Mouse (Mus musculus): ENCODE measurements around the gene Nlrp3. TPM values are rescaled to one million over a fixed set of nuclear protein-coding genes. Genes with fewer than 3 reads are reported as not detected.

Gene Nlrp3
- polyA plus RNA-seq, 1 experiment from 2014 or later = 0.21 TPM

DNA sequence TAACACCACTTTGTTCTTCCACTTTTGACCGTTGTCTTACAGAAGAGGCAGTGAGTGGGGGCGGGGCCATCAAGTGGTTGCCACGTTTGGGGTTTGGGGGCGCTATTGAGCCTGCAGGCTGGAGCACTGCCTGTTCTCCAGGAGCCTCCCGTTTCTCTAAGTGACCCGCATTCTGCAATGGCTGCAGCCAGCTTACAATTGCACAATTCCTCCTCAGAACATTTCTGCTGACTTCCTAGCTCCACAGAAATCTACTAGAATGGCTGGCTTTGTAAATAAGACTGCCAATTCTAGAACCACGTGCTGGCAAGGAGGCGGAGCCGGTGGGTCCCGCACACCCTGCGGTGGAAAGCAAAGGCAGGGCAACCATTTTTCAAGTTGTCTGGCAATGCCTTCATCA is 3.0 kb upstream of the Nlrp3 start:
- Histone ChIP-seq H3K9ac (ENCODE audit: low read length) (no peak overlapping the region), H3K36me3 (ENCODE audit: control insufficient read depth, insufficient read depth, low read length) (no peaks in the 10 kb centered on the region), H3K9me3 (ENCODE audit: control insufficient read depth, low read length) (no peaks in the 10 kb centered on the region), H3K4me2 (replicated peaks; ENCODE audit: low read depth) (peak overlapping the region; percentile 21; the same call in 1 of the 2 replicates), H3K27me3 (ENCODE audit: control insufficient read depth, insufficient read depth, low read length) (no peaks in the 10 kb centered on the region), H3K4me1 (replicated peaks; ENCODE audit: control insufficient read depth, insufficient read depth) (no peaks in the 10 kb centered on the region), H3K4me3 (ENCODE audit: low read depth, low read length) (no peak overlapping the region), H3K27ac (replicated peaks) (peak overlapping the region; percentile 36; the same call in 1 of the 2 replicates)
- ATAC-seq (ENCODE audit: low FRiP score, low TSS enrichment) (peak; percentile 61; the same call in 1 of the 2 replicates), DNase-seq (ENCODE audit: low spot score) (peak; percentile 54)
- TF ChIP-seq EP300 (optimal IDR thresholded peaks at IDR 0.05) = no peak
- TF ChIP-seq CTCF (IDR thresholded peaks at IDR 0.05; ENCODE audit: low read depth) = peak; percentile 62
- 19% methylated on average over 11 of the region's 11 CpGs for WGBS

DNA sequence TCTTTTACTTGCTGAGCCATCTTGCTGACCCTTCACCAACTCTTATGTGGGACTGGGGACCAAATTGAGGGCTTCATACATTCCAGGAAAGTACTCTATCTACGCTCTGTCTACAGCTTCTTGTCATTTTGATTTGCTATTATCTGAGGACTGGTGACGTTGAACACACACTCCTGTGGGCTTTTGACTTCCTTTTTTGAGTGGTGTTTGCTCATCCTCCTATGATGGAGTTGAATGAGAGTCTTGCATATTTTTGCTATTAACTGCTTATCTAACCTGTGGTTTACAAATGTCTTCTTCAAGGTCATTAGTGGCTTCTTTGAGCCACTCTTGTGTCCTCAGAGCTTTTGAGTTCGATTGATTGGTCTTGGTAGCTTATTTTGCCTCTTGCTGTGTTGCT is 1.2 kb upstream of the Nlrp3 start:
- H3K4me2 ChIP-seq (replicated peaks; ENCODE audit: low read depth) = no peak overlapping the region
- H3K9ac ChIP-seq (ENCODE audit: low read length) = no peak overlapping the region
- whole genome bisulfite sequencing = 76% methylated on average over 3 of the region's 3 CpGs
- H3K27me3 ChIP-seq (ENCODE audit: control insufficient read depth, insufficient read depth, low read length) = no peaks in the 10 kb centered on the region
- H3K4me1 ChIP-seq (replicated peaks; ENCODE audit: control insufficient read depth, insufficient read depth) = no peaks in the 10 kb centered on the region
- no peak overlapping the region for H3K27ac ChIP-seq (replicated peaks)
- DNase-seq (ENCODE audit: low spot score) (no peak), ATAC-seq (ENCODE audit: low FRiP score, low TSS enrichment) (no peak)
- H3K36me3 ChIP-seq (ENCODE audit: control insufficient read depth, insufficient read depth, low read length) = no peaks in the 10 kb centered on the region
- H3K4me3 ChIP-seq (ENCODE audit: low read depth, low read length) = no peak overlapping the region
- H3K9me3 ChIP-seq (ENCODE audit: control insufficient read depth, low read length) = no peaks in the 10 kb centered on the region
- TF ChIP-seq EP300 (optimal IDR thresholded peaks at IDR 0.05) = no peak
- TF ChIP-seq CTCF (IDR thresholded peaks at IDR 0.05; ENCODE audit: low read depth) = no peak

DNA sequence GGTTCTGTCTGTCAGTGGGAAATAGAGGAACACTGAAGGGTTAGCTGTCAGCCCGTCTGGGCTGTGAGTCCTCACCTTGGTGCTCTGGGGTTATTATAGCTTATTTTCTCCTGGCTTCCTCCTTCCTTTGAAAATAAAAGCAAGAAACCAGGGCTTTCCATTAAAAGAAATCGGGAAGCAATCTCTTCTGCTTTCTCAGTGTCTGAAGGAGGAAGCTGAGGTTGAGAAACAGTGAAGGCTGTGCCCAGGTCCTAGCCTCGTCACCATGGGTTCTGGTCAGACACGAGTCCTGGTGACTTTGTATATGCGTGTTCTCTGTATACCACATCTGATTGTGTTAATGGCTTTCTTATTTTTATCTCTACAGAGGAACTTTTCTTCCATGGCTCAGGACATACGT is 1.1 kb downstream of the Nlrp3 start:
- no peaks in the 10 kb centered on the region for H3K4me1 ChIP-seq (replicated peaks; ENCODE audit: control insufficient read depth, insufficient read depth)
- H3K9me3 ChIP-seq (ENCODE audit: control insufficient read depth, low read length) = no peaks in the 10 kb centered on the region
- H3K9ac ChIP-seq (ENCODE audit: low read length) = no peak overlapping the region

DNA sequence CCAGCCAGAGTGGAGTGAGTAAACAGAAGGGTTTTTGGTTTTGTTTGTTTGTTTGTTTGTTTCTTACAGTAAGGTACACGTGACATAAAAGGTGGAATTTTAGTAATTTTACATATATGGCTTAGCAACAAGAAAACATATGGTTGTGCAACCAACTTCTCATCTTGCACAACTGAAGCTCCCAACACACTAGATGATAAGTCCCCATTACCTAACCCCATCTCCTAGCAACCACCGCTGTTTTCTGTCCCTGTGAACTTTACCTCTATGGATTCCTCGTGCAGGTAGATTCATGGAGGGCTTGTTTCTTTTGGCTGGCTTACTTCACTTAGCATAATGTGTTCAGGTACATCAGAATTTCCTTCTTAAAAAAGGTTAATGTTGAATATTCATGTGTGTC is 2.0 kb downstream of the Nlrp3 start:
- no peak overlapping the region for H3K4me3 ChIP-seq (ENCODE audit: low read depth, low read length)
- WGBS = 72% methylated on average over 3 of the region's 3 CpGs
- TF ChIP-seq CTCF (IDR thresholded peaks at IDR 0.05; ENCODE audit: low read depth) = no peak
- TF ChIP-seq EP300 (optimal IDR thresholded peaks at IDR 0.05) = no peak
- no peaks in the 10 kb centered on the region for H3K27me3 ChIP-seq (ENCODE audit: control insufficient read depth, insufficient read depth, low read length)
- no peak for ATAC-seq (ENCODE audit: low FRiP score, low TSS enrichment)
- DNase-seq (ENCODE audit: low spot score) = no peak
- H3K27ac ChIP-seq (replicated peaks) = no peak overlapping the region
- no peak overlapping the region for H3K4me2 ChIP-seq (replicated peaks; ENCODE audit: low read depth)
- no peaks in the 10 kb centered on the region for H3K4me1 ChIP-seq (replicated peaks; ENCODE audit: control insufficient read depth, insufficient read depth)
- H3K36me3 ChIP-seq (ENCODE audit: control insufficient read depth, insufficient read depth, low read length) = no peaks in the 10 kb centered on the region
- H3K9ac ChIP-seq (ENCODE audit: low read length) = no peak overlapping the region
- no peaks in the 10 kb centered on the region for H3K9me3 ChIP-seq (ENCODE audit: control insufficient read depth, low read length)

More for the DNA sequence above, 1.1 kb downstream of the Nlrp3 start:
- no peak overlapping the region for H3K4me3 ChIP-seq (ENCODE audit: low read depth, low read length)
- WGBS = 69% methylated on average over 6 of the region's 6 CpGs
- no peak for ATAC-seq (ENCODE audit: low FRiP score, low TSS enrichment)
- H3K27me3 ChIP-seq (ENCODE audit: control insufficient read depth, insufficient read depth, low read length) = no peaks in the 10 kb centered on the region
- H3K27ac ChIP-seq (replicated peaks) = no peak overlapping the region
- DNase-seq (ENCODE audit: low spot score) = no peak
- TF ChIP-seq EP300 (optimal IDR thresholded peaks at IDR 0.05) = no peak
- TF ChIP-seq CTCF (IDR thresholded peaks at IDR 0.05; ENCODE audit: low read depth) = no peak
- H3K4me2 ChIP-seq (replicated peaks; ENCODE audit: low read depth) = no peak overlapping the region
- no peaks in the 10 kb centered on the region for H3K36me3 ChIP-seq (ENCODE audit: control insufficient read depth, insufficient read depth, low read length)

DNA sequence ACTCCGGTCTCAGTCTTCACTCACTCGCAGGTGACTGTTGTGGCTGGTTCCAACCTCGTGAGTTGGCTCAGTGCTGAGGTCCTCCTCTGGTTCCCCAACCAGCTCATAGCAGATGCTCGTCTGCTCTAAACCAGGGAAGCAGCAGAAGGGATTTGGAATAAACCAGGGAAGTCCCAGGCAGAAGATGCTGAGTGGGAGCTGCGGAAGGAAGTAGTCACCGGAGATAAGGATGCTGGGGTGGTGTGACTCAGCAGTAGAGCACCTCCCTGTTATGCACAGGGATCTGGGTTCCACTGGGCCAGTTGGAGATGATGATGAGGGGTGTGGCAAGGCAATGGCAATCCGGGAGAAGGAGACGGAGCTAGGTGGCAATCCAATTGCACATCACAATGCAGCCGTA is 2.6 kb downstream of the Nlrp3 start:
- Histone ChIP-seq H3K4me1 (replicated peaks; ENCODE audit: control insufficient read depth, insufficient read depth) (no peaks in the 10 kb centered on the region), H3K4me3 (ENCODE audit: low read depth, low read length) (no peak overlapping the region), H3K9me3 (ENCODE audit: control insufficient read depth, low read length) (no peaks in the 10 kb centered on the region), H3K9ac (ENCODE audit: low read length) (no peak overlapping the region), H3K4me2 (replicated peaks; ENCODE audit: low read depth) (no peak overlapping the region), H3K27ac (replicated peaks) (no peak overlapping the region), H3K27me3 (ENCODE audit: control insufficient read depth, insufficient read depth, low read length) (no peaks in the 10 kb centered on the region), H3K36me3 (ENCODE audit: control insufficient read depth, insufficient read depth, low read length) (no peaks in the 10 kb centered on the region)
- DNase-seq (ENCODE audit: low spot score) (no peak), ATAC-seq (ENCODE audit: low FRiP score, low TSS enrichment) (no peak)
- TF ChIP-seq EP300 (optimal IDR thresholded peaks at IDR 0.05) (no peak), CTCF (IDR thresholded peaks at IDR 0.05; ENCODE audit: low read depth) (no peak)
- WGBS = 86% methylated on average over 9 of the region's 9 CpGs

DNA sequence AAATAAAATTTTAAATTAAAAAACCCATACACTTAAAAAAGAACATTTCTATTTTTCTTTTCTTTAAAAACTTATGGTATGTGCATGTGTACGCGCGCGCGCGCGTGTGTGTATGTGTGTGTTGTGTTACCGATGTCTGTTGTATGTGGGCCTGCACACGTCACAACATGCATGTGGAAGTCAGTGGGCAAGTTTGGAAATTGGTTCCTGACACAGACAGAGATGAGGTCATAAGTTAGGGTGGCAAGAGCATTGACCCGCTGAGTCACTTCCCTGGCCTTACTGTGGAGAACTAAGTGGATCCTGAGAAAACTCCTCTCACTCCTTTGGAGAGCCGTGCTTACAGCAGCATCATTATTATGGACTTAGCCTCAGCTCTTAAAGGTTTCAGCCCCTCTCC is 12.8 kb downstream of the Nlrp3 start:
- H3K4me2 ChIP-seq (replicated peaks; ENCODE audit: low read depth) = no peak overlapping the region
- TF ChIP-seq CTCF (IDR thresholded peaks at IDR 0.05; ENCODE audit: low read depth) (no peak), EP300 (optimal IDR thresholded peaks at IDR 0.05) (no peak)
- DNase-seq (ENCODE audit: low spot score) = no peak

More for the DNA sequence above, 12.8 kb downstream of the Nlrp3 start:
- Histone ChIP-seq H3K9ac (ENCODE audit: low read length) (no peak overlapping the region), H3K4me3 (ENCODE audit: low read depth, low read length) (no peak overlapping the region), H3K4me1 (replicated peaks; ENCODE audit: control insufficient read depth, insufficient read depth) (no peaks in the 10 kb centered on the region), H3K9me3 (ENCODE audit: control insufficient read depth, low read length) (no peaks in the 10 kb centered on the region), H3K36me3 (ENCODE audit: control insufficient read depth, insufficient read depth, low read length) (no peaks in the 10 kb centered on the region), H3K27me3 (ENCODE audit: control insufficient read depth, insufficient read depth, low read length) (no peaks in the 10 kb centered on the region), H3K27ac (replicated peaks) (no peak overlapping the region)
- ATAC-seq (ENCODE audit: low FRiP score, low TSS enrichment) = no peak
- WGBS = 94% methylated on average over 11 of the region's 11 CpGs
